Mouse (Mus musculus) lung, postnatal 0 days (tissue): ENCODE data around the gene Anapc15. TPM values are rescaled to one million over a fixed set of nuclear protein-coding genes. Genes with fewer than 3 reads are reported as not detected.
"Not testable (repeated sequence)": the region's sequence is repeated elsewhere in the genome, so short reads cannot be mapped to it uniquely, and the experiment has no call there.

ENCODE experiments used
- ATAC-seq: fragments of 200-750 bp; cut with Nextera tagmentation; 2 replicates; pipeline ENCODE4 v1.8.0; 2017; ENCODE audit warnings: moderate library complexity
- DNase-seq: peaks from one replicate; pipeline ENCODE4 v3.0.0-alpha.2; 2016; ENCODE audit warnings: low spot score
- H3K27ac ChIP-seq: fragments of 300-500 bp; sonication (generic); 2 replicates; pipeline ENCODE4 v1.5.1; 2014; ENCODE audit warnings: antibody characterized with exemption, mild to moderate bottlenecking, low read length, mixed read lengths
- H3K27me3 ChIP-seq: fragments of 300-500 bp; sonication (generic); replicated peaks from 2 replicates; pipeline ENCODE4 v1.6.1; 2014; ENCODE audit warnings: low read length, mixed read lengths; ENCODE audit not compliant: insufficient read depth
- H3K36me3 ChIP-seq: fragments of 300-500 bp; sonication (generic); 2 replicates; pipeline ENCODE4 v1.6.1; 2014; ENCODE audit warnings: low read length, mixed read lengths; ENCODE audit not compliant: insufficient read depth
- H3K4me1 ChIP-seq: fragments of 300-500 bp; sonication (generic); 2 replicates; pipeline ENCODE4 v1.6.1; 2014; ENCODE audit warnings: antibody characterized with exemption, low read depth, low read length, mixed read lengths; ENCODE audit not compliant: insufficient read depth
- H3K4me2 ChIP-seq: fragments of 300-500 bp; sonication (generic); replicated peaks from 2 replicates; pipeline ENCODE4 v1.6.1; 2014; ENCODE audit warnings: low read depth, mild to moderate bottlenecking, low read length, moderate library complexity, mixed read lengths
- H3K4me3 ChIP-seq: fragments of 300-500 bp; sonication (generic); 2 replicates; pipeline ENCODE4 v1.5.1; 2014; ENCODE audit warnings: low read depth, low read length
- H3K9ac ChIP-seq: fragments of 300-500 bp; sonication (generic); replicated peaks from 2 replicates; pipeline ENCODE4 v1.6.1; 2014; ENCODE audit warnings: low read depth, mild to moderate bottlenecking
- H3K9me3 ChIP-seq: fragments of 300-500 bp; sonication (generic); 2 replicates; pipeline ENCODE4 v1.6.1; 2016; ENCODE audit warnings: low read length, mixed read lengths
- CTCF ChIP-seq: IDR thresholded peaks from 2 replicates; pipeline ENCODE4 v1.5.1; 2016; ENCODE audit warnings: antibody characterized with exemption, mild to moderate bottlenecking
- EP300 ChIP-seq: IDR thresholded peaks from 2 replicates; pipeline ENCODE4 v1.6.1; 2016; ENCODE audit warnings: antibody characterized with exemption, mild to moderate bottlenecking, control low read depth
- WGBS: fragments of 180-500 bp; shearing (Covaris S2); extraction: QIAGEN DNeasy Blood & Tissue Kit; methylation state at CpG from one replicate; pipeline ENCODE4 v1.1.7; 2014; 5-methylcytosine and 5-hydroxymethylcytosine counted together
- microRNA-seq: library from miRNA; unstranded; fragments of <30 nt; microRNA quantifications from one replicate; pipeline ENCODE4, GENCODE M21; 2016
- polyA plus RNA-seq: library from polyadenylated mRNA; unstranded; fragments of >200 nt; fragmentation: Nextera tagmentation; extraction: Ambion mirVana; gene quantifications from 2 replicates; pipeline ENCODE4 v1.2.1, GENCODE M21; 2015

The Anapc15 gene
- polyA plus RNA-seq, 1 experiment from 2014 or later: 28.8 TPM

- Histone ChIP-seq H3K4me2 (no peak overlapping the region), H3K27me3 (no peaks in the 10 kb centered on the region), H3K9ac (no peak overlapping the region), H3K9me3 (no peaks in the 10 kb centered on the region), H3K27ac (no peak overlapping the region), H3K4me3 (no peak overlapping the region), H3K36me3 (no peaks in the 10 kb centered on the region), H3K4me1 (no peaks in the 10 kb centered on the region; the same call in 1 of the 2 replicates)
- 95% methylated on average over 4 of the region's 4 CpGs for WGBS
- ATAC-seq (no peak), DNase-seq (no peak)
- TF ChIP-seq EP300 (no peak), CTCF (no peak)
Observed at GRCm38 (mm10) chr7:101935957-101936356, 72.4 kb downstream of the Anapc15 start.

- TF ChIP-seq EP300 (no peak), CTCF (no peak)
- H3K27ac ChIP-seq: no peak overlapping the region
- ATAC-seq (no peak), DNase-seq (no peak)
- no peaks in the 10 kb centered on the region for H3K27me3 ChIP-seq
- no peak overlapping the region for H3K4me2 ChIP-seq
- no peak overlapping the region for H3K4me3 ChIP-seq
- no peaks in the 10 kb centered on the region; the same call in 1 of the 2 replicates for H3K4me1 ChIP-seq
- H3K9ac ChIP-seq: no peak overlapping the region
- no peaks in the 10 kb centered on the region for H3K36me3 ChIP-seq
- 98% methylated on average over 4 of the region's 4 CpGs for WGBS
- H3K9me3 ChIP-seq: no peaks in the 10 kb centered on the region
Observed at GRCm38 (mm10) chr7:101936996-101937395, 73.5 kb downstream of the Anapc15 start.

GRCm38 (mm10) chr7:101937569-101937968 lies 74.1 kb downstream of the Anapc15 start:
- WGBS: 94% methylated on average over 4 of the region's 4 CpGs
- H3K36me3 ChIP-seq: no peaks in the 10 kb centered on the region
- no peak overlapping the region for H3K9ac ChIP-seq
- H3K4me1 ChIP-seq: no peaks in the 10 kb centered on the region; the same call in 1 of the 2 replicates
- TF ChIP-seq EP300 (no peak), CTCF (no peak)
- no peak for DNase-seq
- H3K4me2 ChIP-seq: no peak overlapping the region
- no peak for ATAC-seq
- no peak overlapping the region for H3K4me3 ChIP-seq
- no peaks in the 10 kb centered on the region for H3K9me3 ChIP-seq
- no peak overlapping the region for H3K27ac ChIP-seq
- H3K27me3 ChIP-seq: no peaks in the 10 kb centered on the region

GRCm38 (mm10) chr7:101938348-101938747 lies 74.8 kb downstream of the Anapc15 start:
- Histone ChIP-seq H3K4me2 (no peak overlapping the region), H3K4me1 (no peaks in the 10 kb centered on the region; the same call in 1 of the 2 replicates), H3K36me3 (no peaks in the 10 kb centered on the region), H3K27me3 (no peaks in the 10 kb centered on the region), H3K4me3 (no peak overlapping the region), H3K9me3 (no peaks in the 10 kb centered on the region), H3K9ac (no peak overlapping the region), H3K27ac (no peak overlapping the region)
- DNase-seq (no peak), ATAC-seq (no peak)
- no peak for TF ChIP-seq CTCF
- no peak for TF ChIP-seq EP300
- WGBS: 61% methylated on average over 2 of the region's 2 CpGs

- Histone ChIP-seq H3K36me3 (no peaks in the 10 kb centered on the region), H3K27ac (no peak overlapping the region), H3K27me3 (no peaks in the 10 kb centered on the region), H3K4me1 (no peaks in the 10 kb centered on the region; the same call in 1 of the 2 replicates), H3K9me3 (no peaks in the 10 kb centered on the region), H3K4me2 (no peak overlapping the region), H3K9ac (no peak overlapping the region), H3K4me3 (no peak overlapping the region)
- TF ChIP-seq EP300 (no peak), CTCF (no peak)
- WGBS: 96% methylated on average over 4 of the region's 4 CpGs
- DNase-seq (no peak), ATAC-seq (no peak)
Observed at GRCm38 (mm10) chr7:101939758-101940157, 76.2 kb downstream of the Anapc15 start.

- WGBS: 96% methylated on average over 5 of the region's 5 CpGs
- DNase-seq, H3K4me2 ChIP-seq, H3K9ac ChIP-seq, H3K27me3 ChIP-seq, H3K36me3 ChIP-seq, H3K4me1 ChIP-seq, H3K27ac ChIP-seq, H3K4me3 ChIP-seq, ATAC-seq, H3K9me3 ChIP-seq: not testable (repeated sequence)
Observed at GRCm38 (mm10) chr7:101949008-101949407, 85.5 kb downstream of the Anapc15 start.

Small RNAs within 50 kb of the gene (microRNA-seq; reads per million reads assigned to microRNA genes)
- not detected for gene Gm22655

Other genes with a start within 250 kb of the Anapc15 start
- 21.1 and 23.4 TPM in 2 replicates for gene Clpb, start 200.1 kb upstream of the Anapc15 start, polyA plus RNA-seq
- not detected in 2 replicates for gene Phox2a, start 45.4 kb upstream of the Anapc15 start, polyA plus RNA-seq
- gene Inppl1, start 25.5 kb upstream of the Anapc15 start, polyA plus RNA-seq: 24.2 and 33.8 TPM in 2 replicates
- gene Folr2, start 6.5 kb upstream of the Anapc15 start, polyA plus RNA-seq: 0.73 and 0.81 TPM in 2 replicates
- gene Folr1, start 7.1 kb downstream of the Anapc15 start, polyA plus RNA-seq: 0.95 and 2.4 TPM in 2 replicates
- gene Lamtor1, start 42.2 kb downstream of the Anapc15 start, polyA plus RNA-seq: 131 and 153 TPM in 2 replicates
- gene Tomt, start 42.6 kb downstream of the Anapc15 start, polyA plus RNA-seq: 0.05 and 0.17 TPM in 2 replicates
- 41.5 and 46.1 TPM in 2 replicates for gene Lrrc51, start 70.2 kb downstream of the Anapc15 start, polyA plus RNA-seq
- 31.6 and 38.0 TPM in 2 replicates for gene Numa1, start 70.4 kb downstream of the Anapc15 start, polyA plus RNA-seq
- gene Il18bp, start 155.0 kb downstream of the Anapc15 start, polyA plus RNA-seq: 2.2 and 2.5 TPM in 2 replicates
- 16.2 and 18.2 TPM in 2 replicates for gene Rnf121, start 201.8 kb downstream of the Anapc15 start, polyA plus RNA-seq
- 6.2 and 7.8 TPM in 2 replicates for gene Xndc1, start 201.8 kb downstream of the Anapc15 start, polyA plus RNA-seq
- 0.29 and 0.30 TPM in 2 replicates for gene Xntrpc, start 202.0 kb downstream of the Anapc15 start, polyA plus RNA-seq
- gene Trpc2, start 219.4 kb downstream of the Anapc15 start, polyA plus RNA-seq: not detected in 2 replicates
- gene Art1, start 238.0 kb downstream of the Anapc15 start, polyA plus RNA-seq: 0.14 and 0.23 TPM in 2 replicates
- gene Art5, start 245.8 kb downstream of the Anapc15 start, polyA plus RNA-seq: 0.38 and 0.68 TPM in 2 replicates